Comparison of ENCODE assay signal across 8 mouse cellular contexts in genomic region chr7:46796206-46796679, GRCm38 (mm10). TPM values are rescaled to one million over a fixed set of nuclear protein-coding genes. Genes with fewer than 3 reads are reported as not detected.
A peak's percentile ranks its signal among the peaks of the same experiment; 100 is the strongest.
DNase-seq lines count a peak whose midpoint lies in the region; ATAC-seq and TF ChIP-seq lines count a peak whose summit lies in the region.

No protein-coding gene starts in this region.

- no peak for TF ChIP-seq EP300 in liver, embryonic 14.5 days (IDR thresholded peaks at IDR 0.05; ENCODE audit: low read depth)

- peak; percentile 35 for DNase-seq in kidney, adult 9 months
- no peak for DNase-seq in kidney, postnatal 10 days
- DNase-seq in liver, embryonic 14.5 days (ENCODE audit: low read depth in 3 of 3, low spot score in 3 of 3) = peak in 1 of 3 experiments; percentile 17
- no peak for DNase-seq in urinary bladder, adult 18-20 months (ENCODE audit: low spot score in 2 of 2)
- DNase-seq in right cerebral cortex, postnatal 10 days (ENCODE audit: low spot score in 2 of 2) = no peak
- DNase-seq in embryo, embryonic 9.5 days (ENCODE audit: extremely low spot score) = no peak

- peaks cover 30% of the 10 kb centered on the region for H3K4me1 ChIP-seq in forebrain, embryonic 15.5 days
- H3K4me1 ChIP-seq in liver, embryonic 14.5 days (replicated peaks; ENCODE audit: control insufficient read depth in 2 of 2, insufficient read depth in 2 of 2, low read length in 1 of 2) = peaks cover 9 to 16% of the 10 kb centered on the region in 2 experiments

- H3K36me3 ChIP-seq in forebrain, embryonic 15.5 days = peaks cover 14% of the 10 kb centered on the region
- peaks cover 13% of the 10 kb centered on the region for H3K36me3 ChIP-seq in liver, embryonic 14.5 days (replicated peaks; ENCODE audit: control insufficient read depth, insufficient read depth, low read depth)

- WGBS in forebrain, embryonic 15.5 days = under 1% methylated on average over 31 of the region's 31 CpGs
- under 1% methylated on average over 31 of the region's 31 CpGs for WGBS in liver, embryonic 14.5 days (ENCODE audit: insufficient replicate concordance)

- no peaks in the 10 kb centered on the region for H3K27me3 ChIP-seq in forebrain, embryonic 15.5 days
- H3K27me3 ChIP-seq in liver, embryonic 14.5 days (ENCODE audit: control insufficient read depth, insufficient read depth, low read length) = no peaks in the 10 kb centered on the region

- peak; percentile 4 for ATAC-seq in activated CD4-positive, CD25-positive, alpha-beta regulatory T cell, adult 4 months
- ATAC-seq in forebrain, embryonic 15.5 days (replicated peaks) = no peak
- ATAC-seq in liver, embryonic 14.5 days (ENCODE audit: insufficient read depth) = peak; percentile 22

- peak overlapping the region; percentile 89 for H3K4me3 ChIP-seq in forebrain, embryonic 15.5 days
- peak overlapping the region; percentile 86 to 91 for H3K4me3 ChIP-seq in liver, embryonic 14.5 days (ENCODE audit: insufficient read depth in 1 of 2, low read depth in 2 of 2, low read length in 2 of 2)

- no peaks in the 10 kb centered on the region for H3K9me3 ChIP-seq in forebrain, embryonic 15.5 days
- H3K9me3 ChIP-seq in liver, embryonic 14.5 days (ENCODE audit: control insufficient read depth, low read length) = no peaks in the 10 kb centered on the region

- peak overlapping the region; percentile 93 for H3K27ac ChIP-seq in forebrain, embryonic 15.5 days (replicated peaks)
- peak overlapping the region; percentile 10; the same call in 1 of the 2 replicates for H3K27ac ChIP-seq in liver, embryonic 14.5 days

- H3K4me2 ChIP-seq in forebrain, embryonic 15.5 days (replicated peaks) = peak overlapping the region; percentile 89
- H3K4me2 ChIP-seq in liver, embryonic 14.5 days (ENCODE audit: low read depth) = peak overlapping the region; percentile 82

- no peak for TF ChIP-seq CTCF in liver, embryonic 14.5 days (IDR thresholded peaks at IDR 0.05; ENCODE audit: low read depth)

- H3K9ac ChIP-seq in forebrain, embryonic 15.5 days (replicated peaks) = peak overlapping the region; percentile 94
- peak overlapping the region; percentile 79 for H3K9ac ChIP-seq in liver, embryonic 14.5 days (replicated peaks)

RNA-seq across cellular contexts. Expression of gene Gtf2h1, which starts 0.3 kb away (rescaled TPM):
- polyA plus RNA-seq in activated CD4-positive, CD25-positive, alpha-beta regulatory T cell, adult 4 months (2017; shearing (Covaris generic)) = 10 to 100 TPM; 22.9 to 23.4 TPM
- polyA plus RNA-seq in forebrain, embryonic 15.5 days (2015; fragmentation: Nextera tagmentation; extraction: Ambion mirVana) = 48.8 and 51.5 TPM in 2 replicates
- 8.1 and 13.4 TPM in 2 replicates for polyA plus RNA-seq in liver, embryonic 14.5 days (2012; rRNA removed)
- 27.8 and 33.1 TPM in 2 replicates for polyA plus RNA-seq in liver, embryonic 14.5 days (2014; fragmentation: Nextera tagmentation; extraction: Ambion mirVana)

RNA-seq across cellular contexts. Expression of gene Hps5, which starts 0.4 kb away (rescaled TPM):
- 10 to 100 TPM; 17.6 to 17.8 TPM for polyA plus RNA-seq in activated CD4-positive, CD25-positive, alpha-beta regulatory T cell, adult 4 months (2017; shearing (Covaris generic))
- polyA plus RNA-seq in forebrain, embryonic 15.5 days (2015; fragmentation: Nextera tagmentation; extraction: Ambion mirVana) = 15.1 and 16.5 TPM in 2 replicates
- 5.3 and 6.3 TPM in 2 replicates for polyA plus RNA-seq in liver, embryonic 14.5 days (2012; rRNA removed)
- polyA plus RNA-seq in liver, embryonic 14.5 days (2014; fragmentation: Nextera tagmentation; extraction: Ambion mirVana) = 4.1 and 4.3 TPM in 2 replicates

RNA-seq across cellular contexts. Expression of gene Saa2, which starts 44.7 kb away (rescaled TPM):
- polyA plus RNA-seq in activated CD4-positive, CD25-positive, alpha-beta regulatory T cell, adult 4 months (2017; shearing (Covaris generic)) = under 1 TPM in 1 of 2 experiments, not detected in 1; 0.25 TPM
- polyA plus RNA-seq in forebrain, embryonic 15.5 days (2015; fragmentation: Nextera tagmentation; extraction: Ambion mirVana) = not detected in 2 replicates
- not detected in 2 replicates for polyA plus RNA-seq in liver, embryonic 14.5 days (2012; rRNA removed)
- polyA plus RNA-seq in liver, embryonic 14.5 days (2014; fragmentation: Nextera tagmentation; extraction: Ambion mirVana) = not detected in 2 replicates

RNA-seq across cellular contexts. Expression of gene Ldha, which starts 45.0 kb away (rescaled TPM):
- polyA plus RNA-seq in activated CD4-positive, CD25-positive, alpha-beta regulatory T cell, adult 4 months (2017; shearing (Covaris generic)) = 1,000 to 10,000 TPM; 1,036 to 1,248 TPM
- polyA plus RNA-seq in forebrain, embryonic 15.5 days (2015; fragmentation: Nextera tagmentation; extraction: Ambion mirVana) = 744 and 772 TPM in 2 replicates
- 339 and 356 TPM in 2 replicates for polyA plus RNA-seq in liver, embryonic 14.5 days (2012; rRNA removed)
- polyA plus RNA-seq in liver, embryonic 14.5 days (2014; fragmentation: Nextera tagmentation; extraction: Ambion mirVana) = 1,026 and 1,104 TPM in 2 replicates

RNA-seq across cellular contexts. Expression of gene Saa1, which starts 53.5 kb away (rescaled TPM):
- polyA plus RNA-seq in activated CD4-positive, CD25-positive, alpha-beta regulatory T cell, adult 4 months (2017; shearing (Covaris generic)) = under 1 TPM in 1 of 2 experiments, not detected in 1; 0.20 TPM
- polyA plus RNA-seq in forebrain, embryonic 15.5 days (2015; fragmentation: Nextera tagmentation; extraction: Ambion mirVana) = not detected in 2 replicates
- not detected in 2 replicates for polyA plus RNA-seq in liver, embryonic 14.5 days (2012; rRNA removed)
- polyA plus RNA-seq in liver, embryonic 14.5 days (2014; fragmentation: Nextera tagmentation; extraction: Ambion mirVana) = not detected in 2 replicates
